Mouse (Mus musculus) limb, embryonic 14.5 days (tissue): Measurements from ENCODE around the gene Rbm38. TPM values are rescaled to one million over a fixed set of nuclear protein-coding genes. Genes with fewer than 3 reads are reported as not detected.

ENCODE experiments used
- ATAC-seq: fragments of 200-750 bp; cut with Nextera tagmentation; 2 replicates; pipeline ENCODE4 v1.8.0; 2017; ENCODE audit warnings: low read depth, moderate number of reproducible peaks, moderate TSS enrichment; ENCODE audit not compliant: low FRiP score
- DNase-seq: peaks from one replicate; pipeline ENCODE4 v3.0.0-alpha.2; 2015; ENCODE audit warnings: low spot score
- H3K27ac ChIP-seq: fragments of 300-500 bp; sonication (generic); replicated peaks from 2 replicates; pipeline ENCODE4 v1.5.1; 2014; ENCODE audit warnings: low read depth, mild to moderate bottlenecking, low read length, moderate library complexity, mixed read lengths
- H3K27me3 ChIP-seq: fragments of 300-500 bp; sonication (generic); 2 replicates; pipeline ENCODE4 v1.6.1; 2014; ENCODE audit warnings: low read length, mixed read lengths; ENCODE audit not compliant: control insufficient read depth, insufficient read depth
- H3K36me3 ChIP-seq: fragments of 300-500 bp; sonication (generic); 2 replicates; pipeline ENCODE4 v1.6.1; 2014; ENCODE audit warnings: mild to moderate bottlenecking, low read length, moderate library complexity, mixed read lengths; ENCODE audit not compliant: control insufficient read depth, insufficient read depth
- H3K4me1 ChIP-seq: fragments of 300-500 bp; sonication (generic); 2 replicates; pipeline ENCODE4 v1.6.1; 2014; ENCODE audit warnings: antibody characterized with exemption, low read length, mixed read lengths; ENCODE audit not compliant: control insufficient read depth, insufficient read depth
- H3K4me2 ChIP-seq: fragments of 300-500 bp; sonication (generic); replicated peaks from 2 replicates; pipeline ENCODE4 v1.6.1; 2014; ENCODE audit warnings: low read depth, mild to moderate bottlenecking, low read length, moderate library complexity; ENCODE audit not compliant: severe bottlenecking
- H3K4me3 ChIP-seq: fragments of 300-500 bp; sonication (generic); replicated peaks from 2 replicates; pipeline ENCODE4 v1.5.1; 2014; ENCODE audit warnings: low read length
- H3K9ac ChIP-seq: fragments of 300-500 bp; sonication (generic); 2 replicates; pipeline ENCODE4 v1.6.1; 2014; ENCODE audit warnings: mild to moderate bottlenecking, low read depth, low read length, moderate library complexity; ENCODE audit not compliant: severe bottlenecking
- H3K9me3 ChIP-seq: fragments of 300-500 bp; sonication (generic); 2 replicates; pipeline ENCODE4 v1.6.1; 2016; ENCODE audit warnings: low read length; ENCODE audit not compliant: control insufficient read depth
- POLR2A ChIP-seq: fragments of 200-500 bp; IDR thresholded peaks from 2 replicates; pipeline ENCODE4 v1.8.0; 2012; ENCODE audit warnings: inconsistent platforms, mild to moderate bottlenecking, moderate library complexity, borderline replicate concordance; ENCODE audit not compliant: insufficient read depth, insufficient read length; ENCODE audit errors: extremely low read depth
- WGBS: fragments of 180-500 bp; shearing (Covaris S2); extraction: QIAGEN DNeasy Blood & Tissue Kit; methylation state at CpG from one replicate; pipeline ENCODE4 v1.1.7; 2014; 5-methylcytosine and 5-hydroxymethylcytosine counted together
- polyA plus RNA-seq, 2 experiments: library from polyadenylated mRNA; depleted of rRNA in 1 of 2; stranded (reverse) in 1 of 2; unstranded in 1 of 2; fragments of >200 nt; fragmentation: Nextera tagmentation in 1 of 2; extraction: Ambion mirVana in 1 of 2; gene quantifications; 2 replicates each; pipeline versions ENCODE4 v1.2.1 to v1.2.3; 2012 to 2014

Rbm38 gene
- polyA plus RNA-seq, 2 experiments = 32.3 to 63.5 TPM

DNA sequence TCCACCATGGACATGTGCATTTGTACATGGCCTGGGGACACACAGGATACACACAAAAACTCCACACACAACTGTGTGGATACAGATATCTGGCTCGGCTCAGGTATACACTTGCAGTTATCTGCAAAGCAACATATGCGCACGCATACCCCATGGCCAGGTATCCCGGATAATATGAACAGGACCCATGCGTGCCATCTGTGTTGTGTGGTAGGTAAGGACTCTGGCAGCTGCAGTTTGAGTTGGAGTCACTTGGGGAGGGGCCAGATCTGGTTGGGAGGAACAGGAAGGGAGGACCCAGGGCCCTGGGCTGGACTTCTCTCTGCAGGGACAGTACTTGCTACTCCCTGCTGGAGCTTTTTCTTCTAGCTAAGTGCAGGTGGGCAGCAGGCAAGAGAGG, 15.4 kb downstream of the Rbm38 start:
- H3K4me1 ChIP-seq = no peaks in the 10 kb centered on the region
- peaks cover 45% of the 10 kb centered on the region for H3K36me3 ChIP-seq
- no peak for ATAC-seq
- no peak for DNase-seq
- H3K9ac ChIP-seq = no peak overlapping the region
- no peaks in the 10 kb centered on the region for H3K27me3 ChIP-seq
- no peak for TF ChIP-seq POLR2A
- no peak overlapping the region for H3K4me3 ChIP-seq
- H3K27ac ChIP-seq = no peak overlapping the region
- no peaks in the 10 kb centered on the region for H3K9me3 ChIP-seq
- no peak overlapping the region for H3K4me2 ChIP-seq
- 91% methylated on average over 5 of the region's 5 CpGs for WGBS

DNA sequence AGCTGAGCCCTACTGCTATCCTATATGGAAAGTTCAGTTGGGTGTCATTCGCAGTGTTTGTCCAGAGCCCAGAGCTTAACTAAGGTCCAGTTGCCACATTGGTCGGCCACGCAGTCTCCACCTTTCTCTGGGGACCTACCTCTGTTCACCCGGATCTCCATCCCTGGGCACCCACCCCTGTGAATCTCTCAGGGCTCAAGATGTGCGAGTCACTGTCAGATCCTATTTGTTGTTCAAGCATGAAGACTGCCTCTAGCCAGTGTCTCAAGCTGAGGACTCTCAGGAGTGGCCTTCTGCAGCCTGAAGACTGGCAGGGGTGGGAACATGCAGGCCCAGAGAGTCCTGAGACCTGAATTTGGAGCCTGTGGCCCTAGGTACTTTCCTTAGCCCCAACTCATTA, 15.8 kb downstream of the Rbm38 start:
- WGBS = 86% methylated on average over 5 of the region's 5 CpGs
- no peak overlapping the region for H3K27ac ChIP-seq
- no peak for TF ChIP-seq POLR2A

GRCm38 (mm10) chr2:173036611-173037010, 16.3 kb downstream of the Rbm38 start:
- Histone ChIP-seq H3K36me3 (peaks cover 40% of the 10 kb centered on the region), H3K4me3 (no peak overlapping the region), H3K4me2 (no peak overlapping the region), H3K4me1 (no peaks in the 10 kb centered on the region), H3K27ac (no peak overlapping the region), H3K27me3 (no peaks in the 10 kb centered on the region), H3K9me3 (no peaks in the 10 kb centered on the region), H3K9ac (no peak overlapping the region)
- 53% methylated on average over 4 of the region's 4 CpGs for WGBS
- ATAC-seq (no peak), DNase-seq (no peak)
- TF ChIP-seq POLR2A = no peak

More for the DNA sequence above, 15.8 kb downstream of the Rbm38 start:
- DNase-seq (no peak), ATAC-seq (no peak)
- no peak overlapping the region for H3K4me3 ChIP-seq
- no peak overlapping the region for H3K9ac ChIP-seq
- peaks cover 42% of the 10 kb centered on the region for H3K36me3 ChIP-seq
- H3K4me2 ChIP-seq = no peak overlapping the region
- H3K9me3 ChIP-seq = no peaks in the 10 kb centered on the region
- H3K4me1 ChIP-seq = no peaks in the 10 kb centered on the region
- H3K27me3 ChIP-seq = no peaks in the 10 kb centered on the region

DNA sequence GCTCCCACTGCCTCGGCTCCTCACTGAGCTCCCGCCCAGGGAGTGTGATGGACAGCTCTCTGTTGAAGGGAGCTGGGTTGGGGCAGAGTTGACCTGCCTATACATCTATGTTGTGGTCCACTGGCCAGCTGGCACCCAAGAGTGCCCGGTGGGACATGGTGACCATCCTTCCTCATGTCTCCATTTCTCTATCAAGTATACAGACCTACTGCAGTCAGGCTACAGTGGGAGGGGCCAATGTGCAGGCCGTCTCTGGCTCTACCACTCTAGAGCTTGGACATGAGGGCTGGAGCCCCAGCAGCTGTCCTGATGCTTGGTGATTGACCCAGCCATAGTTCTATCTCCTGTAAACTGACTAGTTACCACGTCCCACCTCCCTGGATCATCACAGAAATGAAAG, 17.0 kb downstream of the Rbm38 start:
- Histone ChIP-seq H3K9me3 (no peaks in the 10 kb centered on the region), H3K27me3 (no peaks in the 10 kb centered on the region), H3K27ac (no peak overlapping the region), H3K9ac (no peak overlapping the region), H3K36me3 (peaks cover 35% of the 10 kb centered on the region), H3K4me1 (no peaks in the 10 kb centered on the region), H3K4me3 (no peak overlapping the region), H3K4me2 (no peak overlapping the region)
- DNase-seq (no peak), ATAC-seq (no peak)
- WGBS = 77% methylated on average over 5 of the region's 5 CpGs
- no peak for TF ChIP-seq POLR2A

GRCm38 (mm10) chr2:173037827-173038607, 17.7 kb downstream of the Rbm38 start:
- no peak for ATAC-seq
- no peak for TF ChIP-seq POLR2A
- Histone ChIP-seq H3K4me3 (no peak overlapping the region), H3K4me1 (no peaks in the 10 kb centered on the region), H3K9ac (no peak overlapping the region), H3K27me3 (no peaks in the 10 kb centered on the region), H3K27ac (no peak overlapping the region), H3K9me3 (no peaks in the 10 kb centered on the region), H3K4me2 (no peak overlapping the region), H3K36me3 (peaks cover 28% of the 10 kb centered on the region)
- DNase-seq = no peak
- 82% methylated on average over 7 of the region's 7 CpGs for WGBS
